Mouse (Mus musculus) 416B (cell line): ENCODE measurements around the gene Asl.

Source experiments
- DNase-seq: peaks from one replicate; pipeline ENCODE4 v3.0.0; 2011; ENCODE audit warnings: low read depth

Asl gene

DNA sequence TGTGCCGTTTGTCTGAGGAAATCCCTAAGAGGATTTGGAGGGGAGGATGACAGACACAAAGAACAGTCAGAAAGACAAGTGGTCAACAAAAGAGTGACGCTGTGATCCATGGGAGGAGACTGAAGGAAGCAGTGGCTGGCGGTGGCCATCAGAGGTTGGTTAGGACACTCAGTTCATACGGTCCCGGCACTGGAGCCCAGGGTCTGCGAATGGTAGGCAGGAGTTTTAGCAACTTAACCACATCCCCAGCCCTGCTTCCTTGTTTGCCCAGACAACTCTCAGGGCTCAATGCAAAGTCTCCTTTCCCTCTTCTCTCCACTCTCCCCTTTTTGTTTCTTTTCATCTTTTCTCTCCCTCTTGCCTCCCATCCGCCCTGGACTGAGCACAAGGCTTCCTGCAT lies 17.1 kb upstream of the Asl start:
- DNase-seq: no peak

DNA sequence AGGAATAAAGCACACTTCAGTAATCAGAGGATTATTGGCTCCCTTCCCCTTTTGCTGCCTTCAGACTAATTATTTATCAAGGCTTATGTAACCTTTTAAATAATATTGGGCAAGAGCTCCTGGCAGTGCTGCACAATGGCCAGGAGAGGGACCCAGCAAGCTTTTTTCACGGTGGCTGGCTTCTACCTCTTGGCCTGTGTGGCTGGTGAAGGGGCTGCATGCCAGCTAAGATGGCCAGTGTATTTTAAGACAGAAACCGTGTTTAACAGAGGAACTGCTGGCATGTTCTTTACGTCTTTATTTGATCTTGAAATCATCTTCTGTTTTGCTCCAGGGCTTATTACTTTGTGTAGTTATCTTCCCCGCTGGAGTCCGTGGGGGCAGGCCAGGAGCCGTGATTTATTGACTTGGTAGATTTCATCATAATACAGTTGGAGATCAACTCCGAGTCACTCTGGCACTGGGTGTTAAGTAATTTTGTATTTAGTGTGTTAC lies 15.2 kb upstream of the Asl start:
- peak; percentile 61 for DNase-seq

DNA sequence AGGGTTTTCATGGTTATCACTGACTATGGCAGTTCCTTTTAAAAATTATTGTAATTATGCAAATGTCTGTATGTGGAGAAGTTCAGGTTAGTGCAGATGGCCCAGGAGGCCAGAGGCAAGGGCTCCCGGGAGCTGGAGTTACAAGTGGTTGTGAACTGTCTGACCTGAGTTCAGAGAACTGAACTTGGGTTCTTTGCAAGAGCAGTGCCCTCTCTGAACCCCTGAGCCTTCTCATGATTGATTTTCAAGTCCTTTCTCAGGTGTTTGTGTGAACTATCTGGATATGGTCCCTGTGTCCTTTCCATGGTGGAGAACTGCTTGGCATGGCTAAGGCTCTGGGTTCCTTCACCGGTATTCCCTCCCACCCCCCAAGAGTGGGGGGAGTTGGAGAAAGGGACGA lies 14.7 kb upstream of the Asl start:
- no peak for DNase-seq

DNA sequence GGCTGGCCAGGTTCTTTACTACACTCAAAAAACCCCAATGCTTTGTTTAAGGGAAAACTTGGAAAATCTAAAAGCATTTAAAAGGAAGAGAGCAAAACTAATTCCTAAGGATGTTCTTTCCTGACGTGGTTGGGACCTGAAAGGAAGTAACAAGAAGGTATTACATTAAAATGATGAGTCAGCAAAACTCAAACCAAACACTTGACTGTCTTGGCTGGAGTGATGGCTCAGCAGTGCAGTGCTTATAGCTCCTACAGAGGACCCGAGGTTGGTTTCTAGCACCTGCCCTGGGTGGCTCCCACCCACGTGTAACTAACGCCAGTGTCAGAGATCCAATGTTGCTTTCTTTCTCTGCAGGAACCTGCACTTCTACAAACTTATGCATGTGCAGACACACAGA lies 12.2 kb upstream of the Asl start:
- DNase-seq: no peak

DNA sequence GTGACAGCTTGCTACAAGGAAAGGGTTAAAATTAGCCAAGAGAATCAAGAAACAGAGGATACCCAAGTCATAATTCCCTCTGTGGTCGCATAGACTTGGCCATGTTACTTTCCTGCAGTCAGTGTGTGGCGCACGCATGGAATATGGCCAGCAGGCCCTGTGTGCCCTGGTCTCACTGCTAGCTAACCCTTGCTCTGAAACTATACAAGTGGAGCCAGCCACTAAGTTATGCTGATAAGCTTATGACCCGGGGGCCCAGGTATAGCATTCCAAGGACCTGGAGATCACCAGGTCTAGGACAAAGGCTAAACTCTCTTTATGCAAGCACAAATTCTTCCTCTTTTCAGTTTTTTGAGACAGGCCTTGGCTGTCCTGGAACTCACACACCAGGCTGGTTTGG lies 11.8 kb upstream of the Asl start:
- DNase-seq: no peak

DNA sequence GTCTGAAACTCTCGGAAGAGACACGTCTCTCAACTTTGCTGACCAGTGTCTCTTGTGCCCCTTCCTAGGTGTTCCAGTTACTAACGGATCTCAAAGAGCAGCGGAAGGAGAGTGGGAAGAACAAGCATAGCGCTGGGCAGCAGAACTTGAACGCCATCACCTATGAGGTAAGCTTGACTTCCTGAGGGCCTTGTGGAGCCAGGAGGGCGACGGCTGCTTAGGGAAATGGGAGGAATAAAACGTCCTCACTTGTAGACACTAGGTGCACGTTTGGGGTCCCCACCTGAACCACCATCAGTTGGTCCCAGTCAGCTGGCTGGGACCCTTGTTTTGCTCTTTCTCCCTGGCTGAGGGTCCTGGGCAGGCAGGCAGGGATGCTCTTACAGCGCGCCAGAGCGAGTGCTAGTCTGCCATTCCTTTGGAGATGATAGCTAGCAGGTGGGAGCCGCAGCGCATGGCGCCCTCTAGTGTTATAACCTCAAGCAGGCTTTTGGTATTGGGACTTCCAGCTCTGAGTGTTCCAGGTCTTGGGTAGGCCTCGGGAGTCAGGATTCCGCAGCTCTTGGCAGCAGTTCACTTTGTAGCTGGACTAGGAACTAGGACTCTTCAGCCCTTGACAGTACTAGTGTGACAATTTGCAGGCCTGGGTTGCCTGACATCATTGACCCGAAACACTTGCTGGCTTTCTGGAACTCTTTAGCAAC lies 8.9 kb upstream of the Asl start:
- peak; percentile 62 for DNase-seq

DNA sequence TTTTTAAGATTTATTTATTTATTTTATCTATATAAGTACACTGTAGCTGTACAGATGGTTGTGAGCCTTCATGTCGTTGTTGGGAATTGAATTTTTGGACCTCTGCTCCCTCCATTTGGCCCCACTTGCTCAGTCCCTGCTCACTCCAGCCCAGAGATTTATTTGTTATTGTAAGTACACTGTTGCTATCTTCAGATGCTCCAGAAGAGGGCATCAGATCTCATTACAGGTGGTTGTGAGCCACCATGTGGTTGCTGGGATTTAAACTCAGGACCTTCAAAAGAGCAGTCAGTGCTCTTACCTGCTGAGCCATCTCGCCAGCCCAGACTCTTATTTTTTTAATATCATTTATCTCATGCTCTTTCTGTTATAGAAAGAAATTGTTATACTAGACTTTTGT lies 7.3 kb upstream of the Asl start:
- peak; percentile 19 for DNase-seq

DNA sequence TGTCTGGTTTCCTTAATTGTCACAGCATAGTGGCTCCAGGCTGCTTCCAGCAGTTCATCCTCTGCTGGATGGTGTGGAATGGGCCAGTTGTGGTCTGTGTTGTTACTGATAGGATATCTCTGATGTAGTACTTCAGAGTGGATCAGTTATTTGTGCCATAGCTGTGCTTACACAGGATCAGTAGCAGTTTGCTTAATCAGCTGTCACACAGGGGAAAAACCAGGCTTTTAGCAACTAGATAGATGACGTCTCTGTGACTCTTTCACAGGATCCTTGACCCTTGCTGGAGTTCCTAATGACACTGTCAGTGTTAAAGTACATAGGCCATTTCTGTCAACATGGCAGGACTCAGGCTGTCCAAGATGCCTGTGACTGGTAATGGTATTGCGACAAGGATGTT lies 4.8 kb upstream of the Asl start:
- DNase-seq: no peak

DNA sequence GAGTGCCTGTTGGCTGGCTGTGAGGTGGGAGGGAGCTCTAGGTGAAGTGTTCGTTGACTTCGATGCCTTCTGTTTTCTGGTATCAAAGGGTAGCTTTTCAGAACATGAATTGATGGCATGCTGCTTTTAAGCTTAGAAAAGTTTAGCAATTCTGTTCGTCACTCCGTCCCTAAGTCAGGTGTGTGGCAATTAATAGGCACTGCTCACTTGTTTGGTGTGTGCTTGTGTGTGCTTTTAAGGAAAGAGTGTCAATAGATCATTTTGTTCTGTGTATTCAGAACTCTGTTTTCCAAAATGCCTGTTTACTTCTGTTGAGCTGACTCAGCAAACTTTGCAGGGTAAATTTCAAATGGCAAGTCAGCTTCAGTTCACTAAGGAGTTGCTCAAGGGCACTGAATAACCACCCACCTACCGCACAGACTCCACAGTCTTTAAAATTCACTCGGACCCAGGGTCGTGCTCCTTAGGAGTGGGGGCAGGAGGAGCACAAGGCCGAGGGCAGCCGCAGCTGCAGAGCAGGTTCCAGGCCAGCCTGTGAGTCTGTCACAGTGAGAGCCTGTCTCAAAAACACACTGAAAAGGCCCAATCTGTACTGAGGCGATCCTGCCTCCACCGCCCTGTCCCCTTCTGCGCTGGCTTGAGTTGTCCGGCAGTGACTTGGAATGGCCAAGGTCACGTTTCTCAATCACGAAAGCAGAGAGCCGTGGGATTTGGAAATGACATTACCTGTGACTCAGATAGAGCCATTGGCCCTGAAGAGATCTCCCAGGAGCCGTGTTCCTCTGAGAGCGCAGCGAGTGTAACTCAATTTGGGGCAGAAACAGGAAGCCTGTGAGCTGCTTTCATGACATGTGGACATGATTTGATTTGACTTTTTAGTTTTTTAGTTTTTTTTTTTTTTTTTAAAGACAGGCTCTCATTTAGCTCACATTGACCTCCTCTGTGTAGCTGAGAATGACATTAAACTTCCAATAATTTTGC lies 2.7 kb upstream of the Asl start:
- peak; percentile 30 for DNase-seq

DNA sequence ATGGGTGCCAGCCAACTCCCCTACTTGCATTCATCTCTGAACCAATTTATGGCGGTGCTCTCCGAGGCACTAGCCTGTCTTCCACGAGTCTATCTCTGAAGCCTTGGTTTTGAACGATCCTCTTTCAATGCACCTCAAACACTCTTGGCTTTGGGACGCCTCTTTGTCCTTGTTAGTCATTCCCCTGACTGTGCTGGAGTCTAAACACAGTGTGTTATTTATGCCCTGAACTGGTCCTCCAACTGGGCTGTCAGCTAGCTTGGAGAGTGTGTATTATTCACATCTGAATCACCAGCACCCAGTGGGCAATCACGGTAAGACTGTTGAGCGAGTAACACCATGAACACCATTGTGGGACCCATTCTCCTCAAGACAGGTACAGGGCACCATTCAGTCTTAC lies 1.4 kb downstream of the Asl start:
- DNase-seq: no peak

DNA sequence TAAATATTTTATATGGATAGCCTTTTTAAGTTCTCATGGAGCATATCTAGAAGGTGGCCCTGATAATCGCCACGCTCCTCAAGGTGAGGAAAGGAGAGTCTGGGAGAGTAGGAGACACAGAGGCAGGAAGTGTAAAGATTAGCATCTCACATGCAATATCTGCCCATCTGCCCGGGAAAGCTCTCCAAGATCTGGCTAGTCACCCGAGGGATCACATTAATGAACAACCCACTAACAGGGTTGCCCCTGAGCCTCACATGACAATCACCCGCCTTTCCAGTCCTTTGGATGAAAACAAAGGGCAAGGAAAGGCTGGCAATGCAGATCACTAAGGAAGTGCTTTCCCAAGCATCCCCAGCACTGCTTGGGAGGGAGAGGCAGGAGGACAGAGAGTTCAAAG lies 1.9 kb downstream of the Asl start:
- DNase-seq: no peak

DNA sequence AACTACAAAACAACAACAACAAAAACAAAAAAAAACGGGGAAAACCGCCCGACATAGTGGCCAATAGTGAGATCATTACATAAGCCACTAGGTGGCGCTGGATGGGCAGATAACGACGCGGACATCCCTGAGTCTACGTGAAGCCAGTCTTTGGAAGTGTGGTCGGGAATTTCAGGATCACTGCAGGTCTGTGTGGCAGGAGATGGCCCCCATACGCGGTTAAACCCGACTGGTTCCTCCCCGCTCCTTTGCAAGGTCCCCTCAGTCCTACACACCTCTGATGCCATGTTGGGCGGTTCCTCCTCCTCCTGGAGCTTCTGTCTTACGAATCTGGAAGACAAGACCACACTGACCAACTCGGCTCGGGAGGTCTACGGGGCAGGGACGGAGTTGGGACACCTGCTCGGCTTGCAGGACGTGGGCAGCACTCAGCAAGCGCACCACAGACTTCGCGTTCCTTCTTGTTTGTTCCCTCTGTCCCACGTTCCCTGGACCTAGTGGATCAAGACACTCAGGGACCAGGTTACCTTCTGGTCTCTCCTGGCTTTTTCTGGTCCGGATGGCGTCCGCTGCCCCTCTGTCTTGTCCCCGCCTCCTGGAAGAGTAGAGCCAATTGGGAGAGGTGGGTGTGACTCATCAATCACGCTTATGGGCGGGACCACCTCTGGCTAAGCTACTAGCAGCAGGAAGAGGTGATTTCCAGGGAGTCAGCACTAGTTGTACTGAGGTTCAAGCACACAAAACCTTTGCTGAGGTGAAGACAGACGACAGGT lies 5.1 kb downstream of the Asl start:
- peak; percentile 98 for DNase-seq

DNA sequence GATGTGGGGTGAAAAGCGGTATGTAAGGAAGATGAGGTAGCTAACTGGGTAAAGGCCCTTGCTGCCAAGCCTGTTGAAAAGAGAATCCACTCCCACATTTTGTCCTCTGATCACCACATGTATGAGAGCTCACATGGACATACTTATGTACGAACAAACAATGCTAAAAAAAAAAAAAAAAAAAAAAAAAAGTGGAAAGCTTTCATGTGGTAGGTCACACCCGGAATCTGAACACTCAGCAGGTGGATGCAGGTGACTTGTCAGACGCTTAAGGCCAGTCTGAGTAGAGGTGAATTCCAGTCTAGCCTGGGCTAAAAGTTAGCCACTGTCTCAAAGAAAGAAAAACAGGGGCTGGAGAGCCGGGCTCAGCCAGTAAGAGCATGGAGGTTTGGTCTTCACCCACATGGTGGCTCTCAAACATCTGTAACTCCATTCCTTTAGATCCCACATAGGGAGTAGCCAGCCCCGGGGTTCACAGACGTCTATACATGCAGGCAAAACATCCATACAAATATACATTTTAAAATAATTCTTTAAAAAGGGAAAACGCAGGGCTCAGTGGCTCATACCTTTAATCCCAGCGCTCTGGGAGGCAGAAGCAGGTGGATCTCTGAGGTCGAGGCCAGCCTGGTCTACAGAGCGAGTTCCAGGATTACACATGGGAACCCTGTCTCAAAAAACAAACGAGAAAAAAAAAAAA lies 5.8 kb downstream of the Asl start:
- peak; percentile 49 for DNase-seq

DNA sequence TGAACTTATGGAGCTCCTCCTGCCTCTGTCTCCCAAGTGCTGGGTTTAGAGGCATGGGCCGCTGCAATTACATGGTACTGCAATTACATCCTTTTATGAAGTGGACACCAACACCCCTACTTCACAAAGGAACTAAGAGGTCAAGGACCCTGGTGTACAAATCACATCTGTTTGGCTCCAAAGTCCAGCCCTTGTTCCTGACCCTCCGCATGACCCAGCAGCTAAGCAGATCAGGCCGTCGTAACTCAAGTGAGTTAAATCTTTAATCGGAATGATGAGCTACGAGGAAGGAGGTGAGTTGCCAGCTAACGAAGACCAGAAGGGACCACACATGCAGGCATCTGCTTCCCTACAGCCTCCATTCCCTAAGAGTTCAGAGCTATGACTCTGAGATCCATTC lies 6.7 kb downstream of the Asl start:
- no peak for DNase-seq

DNA sequence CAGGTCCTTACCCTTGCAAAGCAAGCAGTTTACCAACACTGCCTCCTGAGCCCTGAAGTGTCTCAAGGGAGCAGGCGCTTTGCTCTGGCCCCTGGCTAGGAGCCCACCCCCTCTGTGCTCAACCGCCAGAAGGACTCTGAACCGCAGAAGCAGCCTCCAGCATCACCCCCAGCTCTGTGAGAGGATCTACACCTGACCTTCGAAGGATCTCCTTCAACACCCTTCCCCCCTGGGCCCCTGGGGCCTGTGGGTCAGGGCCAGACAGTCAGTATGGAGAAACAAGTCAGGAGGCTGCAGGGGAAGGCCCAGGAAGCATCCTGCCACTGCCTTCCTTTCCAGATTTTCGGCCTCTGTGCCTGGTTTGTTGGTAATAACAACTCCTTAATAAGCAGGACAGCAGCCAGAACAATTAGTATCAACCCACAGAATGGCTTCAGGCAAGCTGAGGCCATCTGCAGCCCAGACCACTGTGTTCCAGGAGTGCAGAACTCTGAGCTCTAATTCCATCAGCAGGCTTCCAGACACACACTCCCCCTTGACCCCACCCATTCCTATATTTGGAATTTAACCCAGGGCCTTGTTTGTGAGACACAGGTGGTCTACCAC lies 7.6 kb downstream of the Asl start:
- DNase-seq: no peak

DNA sequence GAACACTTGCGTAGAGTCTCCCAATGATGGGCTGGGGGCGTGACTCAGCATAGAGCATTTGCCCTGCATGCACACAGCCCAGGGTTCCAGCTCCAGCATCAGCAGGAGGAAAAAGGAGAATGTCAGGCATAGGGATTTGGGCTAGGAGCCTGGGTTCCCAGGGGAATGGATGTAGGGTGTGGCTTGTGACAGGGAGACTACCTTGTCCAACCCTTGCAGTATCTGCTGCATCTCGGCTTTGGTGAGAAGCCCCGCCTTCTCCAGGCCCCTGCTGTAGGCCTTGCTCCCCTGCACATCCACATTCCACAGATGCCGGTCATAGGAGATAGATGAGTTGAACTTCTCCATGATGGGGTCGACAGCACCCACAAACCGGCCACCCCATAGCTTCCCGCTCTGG lies 9.6 kb downstream of the Asl start:
- no peak for DNase-seq

DNA sequence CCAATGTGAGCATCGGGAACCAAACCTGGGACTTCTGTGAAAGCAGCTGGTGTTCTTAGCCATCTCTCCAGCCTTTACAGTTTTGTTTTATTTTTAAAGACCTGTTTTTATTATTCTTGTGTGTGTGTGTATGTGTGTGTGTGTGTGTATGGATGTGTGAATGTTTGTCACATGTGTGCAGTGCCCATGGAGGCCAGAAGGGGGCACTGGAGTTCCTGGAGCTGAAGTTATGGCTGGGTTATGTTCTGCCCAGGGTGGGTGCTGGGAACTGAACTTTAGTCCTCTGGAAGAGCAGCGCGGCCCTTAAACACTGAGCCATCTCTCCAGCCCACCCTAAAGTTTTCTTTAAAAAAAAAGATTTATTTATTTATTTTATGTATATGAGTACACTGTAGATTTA lies 13.9 kb downstream of the Asl start:
- no peak for DNase-seq

DNA sequence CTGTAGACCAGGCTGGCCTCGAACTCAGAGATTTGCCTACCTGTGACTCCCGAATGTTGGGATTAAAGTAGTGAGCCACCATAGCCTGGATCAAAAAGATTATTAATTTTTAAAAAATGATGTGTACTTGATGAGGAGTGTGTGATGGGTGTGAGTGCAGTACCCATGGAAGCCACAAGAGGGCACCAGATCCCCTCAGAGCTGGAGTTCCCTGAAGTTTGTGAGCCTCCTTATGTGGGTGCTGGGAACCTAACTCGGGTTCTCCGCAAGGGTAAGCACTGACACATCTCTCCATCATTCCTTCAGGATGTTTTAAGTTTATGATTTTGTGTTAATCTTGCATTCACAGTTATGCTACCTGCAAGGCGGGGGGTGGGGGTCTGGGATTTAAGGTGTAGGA lies 18.1 kb downstream of the Asl start:
- no peak for DNase-seq

DNA sequence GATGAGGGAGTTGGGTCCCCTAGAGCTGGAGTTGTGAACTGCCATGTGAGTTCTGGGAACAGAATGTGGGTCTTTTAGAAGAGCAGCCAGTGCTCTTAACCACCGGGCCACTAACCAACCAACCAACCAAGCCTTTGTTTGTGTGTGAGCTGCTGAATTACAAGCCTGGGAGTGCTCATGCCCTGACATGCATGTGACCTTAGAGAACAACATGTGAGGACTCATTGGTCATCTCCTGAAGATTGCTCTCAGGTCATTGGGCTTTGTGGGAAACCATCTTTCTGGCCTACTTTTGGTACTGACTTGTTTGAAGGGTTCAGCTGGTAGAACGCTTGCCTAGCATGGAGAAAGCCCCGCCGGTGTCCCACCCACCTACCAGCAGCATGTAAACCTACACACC lies 19.3 kb downstream of the Asl start:
- DNase-seq: no peak

DNA sequence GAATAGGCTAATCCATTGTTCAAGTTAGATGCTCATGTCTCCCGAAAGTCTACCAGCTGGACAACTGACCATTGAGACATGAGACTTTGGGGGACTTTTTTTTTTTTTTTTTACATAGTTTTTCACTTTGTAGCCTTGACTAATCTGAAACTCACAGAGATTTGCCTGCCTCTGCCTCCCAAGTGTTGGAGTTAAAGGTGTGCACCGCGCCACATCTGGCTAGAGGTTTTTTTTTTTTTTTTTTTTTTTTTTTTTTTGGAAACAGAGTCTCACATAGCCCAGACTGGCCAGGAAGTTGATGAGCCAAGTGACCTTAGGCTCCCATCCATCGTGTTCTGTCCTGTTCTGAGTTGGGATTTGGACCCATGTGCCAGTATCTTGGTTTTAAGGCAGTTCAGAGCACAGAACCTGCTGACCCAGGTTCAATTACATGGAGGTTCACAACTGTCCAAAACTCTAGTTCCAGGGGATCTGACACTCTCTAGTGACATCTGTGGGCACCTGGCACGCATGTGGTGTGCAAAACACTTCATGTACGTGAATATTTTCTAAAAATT lies 20.9 kb downstream of the Asl start:
- no peak for DNase-seq

DNA sequence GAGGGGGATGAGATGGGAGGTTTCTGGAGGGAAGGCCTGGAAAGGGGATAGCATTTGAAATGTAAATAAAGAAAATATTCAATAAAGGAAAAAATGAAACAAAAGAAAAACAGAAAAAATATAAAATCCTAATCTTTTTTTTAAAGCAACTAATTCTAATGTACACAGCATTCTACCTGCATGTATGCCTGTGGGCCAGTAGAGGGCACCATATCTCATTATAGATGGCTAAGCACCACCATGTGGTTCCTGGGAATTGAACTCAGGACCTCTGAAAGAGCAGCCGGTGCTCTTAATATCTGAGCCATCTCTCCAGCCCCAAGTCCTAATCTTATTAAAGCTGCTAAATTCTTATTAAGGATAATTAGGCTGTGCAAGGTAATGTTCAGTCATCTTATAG lies 21.7 kb downstream of the Asl start:
- peak; percentile 55 for DNase-seq
